Mouse (Mus musculus) ovary, postnatal 36 days (tissue): Measurements from ENCODE around the gene Siae.

Experiments used
- DNase-seq: peaks from one replicate; pipeline ENCODE4 v3.0.0; 2022; ENCODE audit warnings: low spot score, mixed read lengths

Siae gene

GRCm38 (mm10) chr9:37625641-37626040 lies 70.1 kb downstream of the Siae start:
- no peak for DNase-seq

GRCm38 (mm10) chr9:37626103-37626567 lies 70.6 kb downstream of the Siae start:
- DNase-seq = no peak

- DNase-seq = no peak
Observed at GRCm38 (mm10) chr9:37627263-37627662, 71.8 kb downstream of the Siae start.

- DNase-seq = no peak
Observed at GRCm38 (mm10) chr9:37628581-37628980, 73.1 kb downstream of the Siae start.

- DNase-seq = no peak
Observed at GRCm38 (mm10) chr9:37629941-37630340, 74.4 kb downstream of the Siae start.

- DNase-seq = no peak
Observed at GRCm38 (mm10) chr9:37632305-37632704, 76.8 kb downstream of the Siae start.

- no peak for DNase-seq
Observed at GRCm38 (mm10) chr9:37634269-37634668, 78.8 kb downstream of the Siae start.

- DNase-seq = peak; percentile 47
Observed at GRCm38 (mm10) chr9:37636335-37636734, 80.8 kb downstream of the Siae start.

- DNase-seq = no peak
Observed at GRCm38 (mm10) chr9:37636800-37637542, 81.5 kb downstream of the Siae start.

- no peak for DNase-seq
Observed at GRCm38 (mm10) chr9:37638721-37639120, 83.2 kb downstream of the Siae start.

GRCm38 (mm10) chr9:37646246-37646645 lies 90.7 kb downstream of the Siae start:
- DNase-seq = no peak

- no peak for DNase-seq
Observed at GRCm38 (mm10) chr9:37650639-37651038, 95.1 kb downstream of the Siae start.

- DNase-seq = no peak
Observed at GRCm38 (mm10) chr9:37653836-37654235, 98.3 kb downstream of the Siae start.

- DNase-seq = no peak
Observed at GRCm38 (mm10) chr9:37655961-37656360, 100.5 kb downstream of the Siae start.

GRCm38 (mm10) chr9:37656439-37656881 lies 101.0 kb downstream of the Siae start:
- peak; percentile 8 for DNase-seq

GRCm38 (mm10) chr9:37656931-37657481 lies 101.5 kb downstream of the Siae start, which contains the start of gene Tbrg1:
TSS of gene Tbrg1 (minus strand) at chr9:37657312.
- peak; percentile 85 for DNase-seq

- no peak for DNase-seq
Observed at GRCm38 (mm10) chr9:37659413-37659812, 103.9 kb downstream of the Siae start.

- DNase-seq = no peak
Observed at GRCm38 (mm10) chr9:37663210-37663609, 107.7 kb downstream of the Siae start.

GRCm38 (mm10) chr9:37664604-37665003 lies 109.1 kb downstream of the Siae start:
- DNase-seq = no peak

- no peak for DNase-seq
Observed at GRCm38 (mm10) chr9:37666045-37666444, 110.5 kb downstream of the Siae start.

GRCm38 (mm10) chr9:37669115-37669514 lies 113.6 kb downstream of the Siae start, which contains the start of gene Panx3:
TSS of gene Panx3 (minus strand) at chr9:37669235.
- DNase-seq = no peak

- no peak for DNase-seq
Observed at GRCm38 (mm10) chr9:37669678-37670077, 114.2 kb downstream of the Siae start.

- DNase-seq = no peak
Observed at GRCm38 (mm10) chr9:37670261-37670660, 114.8 kb downstream of the Siae start.
